Mouse (Mus musculus): ENCODE measurements around the gene Esp31. TPM values are rescaled to one million over a fixed set of nuclear protein-coding genes. Genes with fewer than 3 reads are reported as not detected.

The Esp31 gene
- not detected in 2 replicates for polyA plus RNA-seq (2015; fragmentation: Nextera tagmentation; extraction: Ambion mirVana)

- H3K27me3 ChIP-seq (replicated peaks; ENCODE audit: control insufficient read depth, insufficient read depth, low read length) = no peaks in the 10 kb centered on the region
- no peak within 1 kb of the TSS for H3K27ac ChIP-seq (ENCODE audit: low read length)
- H3K4me2 ChIP-seq (ENCODE audit: low read depth, low read length) = no peak within 1 kb of the TSS
- no peaks in the 10 kb centered on the region for H3K36me3 ChIP-seq (ENCODE audit: control insufficient read depth, insufficient read depth, low read length)
- H3K4me1 ChIP-seq (ENCODE audit: control insufficient read depth, insufficient read depth, low read length) = no peaks in the 10 kb centered on the region
- no peak within 1 kb of the TSS for H3K9ac ChIP-seq (ENCODE audit: low read depth, low read length)
- no peak for ATAC-seq
- no peaks in the 10 kb centered on the region for H3K9me3 ChIP-seq (ENCODE audit: control insufficient read depth, low read length)
- 72% methylated on average over 2 of the region's 2 CpGs for WGBS
- H3K4me3 ChIP-seq (ENCODE audit: low read length) = no peak within 1 kb of the TSS
Observed at GRCm38 (mm10) chr17:38639147-38639546, at the start of gene Esp31. Gene Esp31 (plus strand): TSS chr17:38639447.

Other genes with a start within 250 kb of the Esp31 start
- not detected in 2 replicates for gene Esp36, start 219.3 kb upstream of the Esp31 start, polyA plus RNA-seq (2015; fragmentation: Nextera tagmentation; extraction: Ambion mirVana)
- gene Esp34, start 85.3 kb upstream of the Esp31 start, polyA plus RNA-seq (2015; fragmentation: Nextera tagmentation; extraction: Ambion mirVana) = not detected in 2 replicates

All from intestine, embryonic 16.5 days (tissue).